Mouse (Mus musculus): ENCODE data around the gene Sgms1. TPM values are rescaled to one million over a fixed set of nuclear protein-coding genes. Genes with fewer than 3 reads are reported as not detected.
"Not testable (repeated sequence)": the region's sequence is repeated elsewhere in the genome, so short reads cannot be mapped to it uniquely, and the experiment has no call there.

Gene Sgms1
- total RNA-seq, 4 experiments from 2014 or later: 48.4 to 62.8 (median 50.8) TPM

DNA sequence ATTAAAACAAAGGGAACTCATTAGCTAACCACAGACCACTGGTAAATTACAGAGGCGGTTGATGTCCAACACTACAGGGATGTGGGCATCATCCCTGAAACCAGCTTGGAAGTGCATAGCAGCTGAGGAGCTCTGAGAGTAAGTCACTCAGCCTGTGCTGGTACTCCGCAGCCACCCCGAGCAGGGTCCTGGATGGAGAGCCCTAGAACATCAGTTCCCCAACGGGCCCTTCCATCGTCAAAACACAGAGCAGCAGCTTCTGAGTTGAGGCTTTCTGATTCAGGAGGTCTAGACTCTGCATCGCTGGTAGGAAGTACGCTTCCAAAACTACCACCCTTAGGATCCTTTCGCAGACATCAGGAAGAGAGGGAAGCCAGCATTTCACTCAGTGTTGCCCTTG is 5.8 kb downstream of the Sgms1 start:
- no peak for DNase-seq (ENCODE audit: low spot score)

DNA sequence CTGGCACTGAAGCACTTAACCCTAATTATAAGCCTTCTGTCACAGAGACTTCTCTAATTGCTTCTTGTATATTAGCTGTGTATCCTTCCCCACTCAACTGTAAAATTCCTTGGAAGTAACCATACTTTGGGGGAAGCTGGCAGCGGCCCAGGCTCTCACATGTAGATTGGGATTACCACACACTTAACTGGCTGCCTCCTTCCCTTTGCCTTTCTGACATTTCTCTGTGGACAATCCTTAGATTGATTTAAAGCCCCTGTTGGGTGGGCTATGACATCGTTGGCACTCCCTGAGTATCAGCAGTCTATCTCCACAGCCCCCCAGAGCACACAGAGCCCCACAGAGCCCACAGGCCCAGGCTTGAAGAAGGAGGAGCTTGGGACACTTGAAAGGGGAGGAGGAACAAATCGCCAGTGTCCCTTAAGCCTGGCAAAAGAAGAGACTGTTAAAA is 8.0 kb downstream of the Sgms1 start:
- DNase-seq (ENCODE audit: low spot score): no peak

DNA sequence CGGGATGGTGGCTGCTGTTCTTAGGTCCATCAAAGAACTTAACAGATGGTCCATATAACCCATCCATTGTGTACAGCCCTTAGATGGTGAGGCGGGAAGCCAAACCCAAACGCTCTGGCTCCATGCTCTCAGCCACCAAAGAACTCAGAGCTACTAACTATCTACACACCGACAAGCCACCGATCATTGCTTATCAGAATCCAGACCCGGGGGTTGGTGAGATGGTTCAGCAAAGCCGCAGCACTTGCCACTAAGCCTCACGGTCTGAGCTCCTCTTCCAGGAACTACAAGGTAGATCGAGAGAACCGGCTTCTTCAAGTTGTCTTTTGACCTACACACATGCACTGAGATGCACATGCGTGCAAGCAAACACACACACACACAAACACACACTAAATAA is 8.8 kb downstream of the Sgms1 start:
- no peak for DNase-seq (ENCODE audit: low spot score)

DNA sequence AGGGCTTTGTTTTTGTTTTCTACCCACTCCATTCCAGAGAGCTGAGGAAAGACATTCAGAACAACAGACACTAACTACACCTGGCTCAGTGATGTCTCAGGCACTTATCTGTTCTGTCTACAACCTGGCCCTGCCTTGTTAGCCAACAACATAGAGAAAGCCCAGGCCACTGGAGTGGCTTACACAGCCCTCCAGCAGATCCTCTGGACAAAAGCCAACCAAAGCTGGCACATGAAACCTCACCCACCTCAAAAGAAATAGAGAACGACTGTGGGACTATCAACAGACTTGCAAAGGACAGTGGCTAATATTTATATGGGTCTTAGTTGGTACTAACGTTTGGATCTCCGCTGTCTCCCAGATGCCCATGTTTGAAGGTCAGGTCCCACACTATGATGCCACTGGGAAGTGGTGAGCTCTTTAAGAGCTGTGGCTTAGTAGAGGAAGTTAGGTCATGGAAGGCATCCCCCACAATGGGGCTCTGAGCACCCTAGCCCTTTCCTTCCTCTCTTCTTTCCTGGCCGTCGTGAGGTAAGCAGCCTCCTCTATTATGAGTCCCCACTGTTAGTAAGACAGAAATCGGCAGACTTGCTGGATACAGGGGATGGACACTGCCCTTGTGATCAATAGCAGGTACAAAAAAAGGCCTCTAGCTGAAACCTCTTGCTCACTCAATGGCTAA is 10.1 kb downstream of the Sgms1 start:
- peak; percentile 32 for DNase-seq (ENCODE audit: low spot score)

DNA sequence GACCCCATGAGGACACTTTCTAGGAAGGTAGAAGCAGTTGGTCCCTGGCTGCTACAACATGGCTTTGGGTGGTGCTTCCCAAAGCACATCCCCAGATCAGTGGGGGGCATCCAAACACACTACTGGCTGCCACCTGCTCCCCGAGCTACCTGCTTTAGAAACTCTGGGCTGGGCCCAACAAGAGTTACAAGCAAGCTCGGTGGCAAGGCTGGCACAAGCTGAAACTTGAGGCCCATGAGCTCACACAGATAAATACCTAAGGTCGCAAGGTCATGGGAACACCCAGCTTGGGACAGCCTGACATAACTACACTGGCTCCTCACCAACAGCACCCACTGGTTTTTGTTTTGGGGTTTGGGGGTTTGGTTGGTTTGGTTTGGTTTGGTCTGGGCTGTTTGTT is 10.9 kb downstream of the Sgms1 start:
- DNase-seq (ENCODE audit: low spot score): no peak

DNA sequence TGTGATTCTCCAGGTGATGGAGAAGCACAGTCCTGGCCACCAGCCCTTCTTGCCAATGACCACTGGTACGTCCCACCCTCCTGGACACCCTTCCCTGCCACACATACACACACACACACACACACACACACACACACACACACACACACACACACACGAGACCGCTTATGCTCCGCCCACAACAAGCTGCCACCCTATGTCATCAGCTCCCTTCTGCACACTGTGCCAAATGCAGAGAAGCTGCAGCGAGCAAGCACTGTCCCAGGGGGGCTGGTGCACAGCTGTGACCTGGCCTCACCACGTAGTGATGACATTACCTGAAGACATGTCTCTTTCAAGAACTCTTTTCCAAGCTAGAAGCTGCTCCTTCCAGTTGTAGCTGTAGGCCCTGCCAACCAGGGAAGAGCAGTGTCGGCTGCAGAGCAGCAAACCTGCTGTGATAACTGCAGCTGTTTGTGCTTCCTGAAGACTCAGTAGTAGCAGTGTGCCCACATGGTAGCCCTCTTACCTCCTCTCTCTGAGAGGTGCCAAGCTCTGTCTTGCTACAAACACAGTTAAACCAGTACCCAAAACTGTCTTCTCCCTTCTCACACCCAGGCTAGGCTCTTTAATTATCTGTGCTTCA is 11.7 kb downstream of the Sgms1 start:
- no peak for DNase-seq (ENCODE audit: low spot score)

DNA sequence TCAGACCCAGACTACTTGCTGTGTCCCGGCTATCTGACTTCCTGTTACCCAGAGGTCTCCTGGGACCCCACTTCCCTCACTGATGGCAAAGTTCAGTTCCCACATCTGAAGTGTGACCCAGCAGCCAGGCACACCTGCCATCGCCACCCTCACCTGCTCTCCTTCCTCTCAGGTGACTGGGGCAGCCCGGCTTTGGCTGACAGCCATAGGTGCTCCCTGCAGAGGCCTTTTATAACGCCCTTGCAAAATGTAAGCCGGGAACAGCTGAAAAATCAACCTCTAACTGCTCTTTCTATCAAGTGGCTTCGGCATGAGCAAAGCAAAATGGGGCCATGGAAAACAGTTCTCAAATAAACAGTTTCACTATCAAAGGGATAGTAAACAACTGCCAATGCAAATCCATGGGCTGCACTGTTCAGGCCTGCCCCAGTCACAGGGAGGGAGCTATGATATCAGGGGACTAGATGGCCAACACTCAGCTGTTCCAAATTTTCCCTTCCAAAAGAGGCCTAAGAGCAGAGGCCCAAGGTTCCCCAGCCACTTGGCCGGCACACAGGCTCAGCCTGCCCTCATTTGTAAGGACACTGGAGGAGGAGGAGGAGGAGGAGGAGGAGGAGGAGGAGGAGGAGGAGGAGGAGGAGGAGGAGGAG is 12.5 kb downstream of the Sgms1 start:
- peak; percentile 80 for DNase-seq (ENCODE audit: low spot score)

DNA sequence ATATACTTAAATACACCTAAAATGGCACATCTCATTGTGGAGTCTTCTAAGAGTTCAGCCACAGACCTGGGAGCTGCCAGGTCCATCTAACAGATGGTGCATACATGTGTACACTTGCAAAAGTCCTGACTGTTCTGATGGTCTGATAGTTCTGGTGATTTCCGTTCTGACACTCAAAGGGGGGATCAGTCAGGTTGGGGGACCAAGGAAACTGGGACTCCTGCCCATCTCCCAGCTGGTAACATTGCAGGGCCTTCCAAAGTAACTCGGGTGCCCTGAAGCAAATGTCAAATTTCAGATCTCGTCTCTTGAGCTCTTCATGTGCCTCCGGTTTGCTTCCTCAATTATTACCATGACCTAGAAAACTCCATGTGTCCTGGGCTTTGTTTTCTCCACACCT is 13.5 kb downstream of the Sgms1 start:
- DNase-seq (ENCODE audit: low spot score): no peak

DNA sequence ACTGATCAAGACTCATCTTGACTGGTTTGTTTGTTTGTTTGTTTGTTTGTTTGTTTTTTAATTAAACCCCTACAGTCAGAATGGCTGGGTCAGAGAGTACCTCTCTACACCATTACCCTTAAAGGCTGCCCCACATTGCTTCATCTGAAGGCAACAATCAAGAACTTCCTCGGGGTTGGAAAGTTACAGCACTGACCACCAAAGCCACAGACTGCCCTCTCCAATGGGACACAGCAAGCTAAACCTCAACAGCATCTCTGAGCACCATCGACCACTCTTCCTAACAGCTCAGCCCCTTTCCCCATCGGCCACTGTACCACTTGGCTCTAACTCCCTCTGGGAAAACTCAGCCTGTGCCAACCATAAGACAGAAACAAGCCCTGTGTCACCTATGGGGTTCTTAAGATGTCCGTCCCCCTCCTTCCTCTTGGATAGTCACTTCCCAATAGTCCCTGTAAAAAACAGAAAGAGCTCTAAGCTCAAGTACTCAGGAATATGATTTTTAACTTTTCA is 14.0 kb downstream of the Sgms1 start:
- DNase-seq (ENCODE audit: low spot score): no peak

DNA sequence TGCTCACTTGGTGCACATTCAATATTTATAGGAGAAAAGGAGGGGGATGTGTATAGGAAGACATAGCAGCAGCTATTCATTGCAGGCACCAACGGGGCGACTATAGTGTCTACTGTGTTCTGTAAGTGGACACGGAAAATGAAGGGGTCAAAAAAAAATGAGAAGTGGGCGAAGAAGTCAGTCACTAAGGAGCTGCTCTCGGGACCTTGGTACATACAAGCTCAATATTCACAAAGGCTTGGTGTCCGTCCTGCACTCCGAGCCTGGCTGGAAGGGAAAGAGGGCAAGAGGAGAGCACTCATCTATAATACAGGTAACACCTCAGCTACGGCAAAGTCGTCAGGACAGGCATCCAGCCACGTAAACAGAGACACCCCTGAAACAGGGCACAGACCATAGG is 14.8 kb downstream of the Sgms1 start:
- no peak for DNase-seq (ENCODE audit: low spot score)

DNA sequence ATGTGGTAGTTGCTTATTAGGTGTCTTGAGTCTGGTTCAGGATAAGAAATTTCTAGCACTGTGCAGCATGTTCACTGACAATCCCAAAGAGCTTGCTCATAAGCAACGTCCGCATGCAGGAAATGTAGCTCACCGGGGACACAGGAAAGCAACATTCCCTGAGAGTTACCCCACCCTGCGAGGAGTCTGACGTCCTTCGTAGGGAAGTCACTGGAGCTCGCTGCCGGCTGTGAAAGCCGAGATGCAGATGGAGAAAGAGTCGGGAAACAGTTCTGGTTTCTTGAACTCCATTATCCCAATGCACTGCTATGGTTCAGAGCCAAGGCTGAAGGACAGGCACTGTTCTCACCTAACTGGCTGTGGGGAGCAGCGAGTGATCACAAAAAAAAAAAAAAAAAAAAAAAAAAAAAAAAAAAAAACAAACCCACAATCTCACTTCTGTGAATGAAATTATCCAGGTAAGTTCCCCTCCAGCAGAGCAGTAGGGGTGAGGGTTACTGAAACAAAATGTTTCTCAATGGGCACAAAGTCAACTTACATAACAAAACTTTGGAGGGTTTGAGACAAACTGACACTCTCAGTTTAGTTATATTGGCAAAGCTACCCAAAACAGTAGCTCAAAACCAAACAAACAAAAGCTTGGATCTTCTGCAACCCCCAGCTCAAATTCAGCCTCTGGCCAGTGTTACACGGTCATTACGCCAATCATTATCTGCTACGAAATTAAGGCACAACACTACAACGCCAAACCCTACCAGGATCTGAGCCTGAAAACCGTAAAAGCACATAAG is 15.5 kb downstream of the Sgms1 start:
- peak; percentile 66 for DNase-seq (ENCODE audit: low spot score)

DNA sequence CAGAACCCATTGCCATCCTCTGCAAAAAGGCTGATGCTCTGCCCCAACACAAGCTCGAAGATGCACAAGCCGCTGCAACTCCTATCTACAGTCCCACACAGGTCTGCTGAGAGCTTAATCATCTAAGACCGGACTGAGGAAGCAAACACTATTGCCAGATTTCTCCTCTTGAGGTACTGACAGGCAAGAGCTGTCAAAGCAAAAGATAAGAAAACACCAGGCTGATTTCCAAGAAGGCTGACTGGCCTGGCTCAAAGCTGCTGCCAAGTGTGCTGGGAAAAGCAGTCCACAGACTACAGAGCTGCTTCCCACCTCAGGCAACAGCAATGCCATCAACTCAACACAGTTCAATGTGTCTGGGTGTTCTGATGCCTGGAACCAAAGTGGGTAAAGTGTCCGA is 17.1 kb downstream of the Sgms1 start:
- peak; percentile 86 for DNase-seq (ENCODE audit: low spot score)

DNA sequence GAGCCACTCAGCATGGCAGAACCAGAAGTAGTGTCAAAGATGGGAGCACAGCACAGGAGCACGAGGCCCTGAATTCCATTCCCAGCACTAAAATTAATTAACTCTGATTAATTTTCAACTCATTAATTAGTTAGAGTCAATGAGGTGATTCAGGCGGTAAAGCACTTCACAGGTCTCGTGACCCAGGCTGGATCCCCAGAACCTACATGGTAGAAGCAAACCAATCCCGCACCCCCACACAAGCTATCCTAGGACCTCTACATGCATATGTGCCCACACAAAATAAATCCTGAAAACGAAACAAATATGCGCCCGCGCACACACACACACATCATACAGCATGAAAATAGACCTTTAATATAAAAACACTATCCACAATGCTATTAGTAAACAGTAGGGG is 22.2 kb downstream of the Sgms1 start:
- no peak for DNase-seq (ENCODE audit: low spot score)

DNA sequence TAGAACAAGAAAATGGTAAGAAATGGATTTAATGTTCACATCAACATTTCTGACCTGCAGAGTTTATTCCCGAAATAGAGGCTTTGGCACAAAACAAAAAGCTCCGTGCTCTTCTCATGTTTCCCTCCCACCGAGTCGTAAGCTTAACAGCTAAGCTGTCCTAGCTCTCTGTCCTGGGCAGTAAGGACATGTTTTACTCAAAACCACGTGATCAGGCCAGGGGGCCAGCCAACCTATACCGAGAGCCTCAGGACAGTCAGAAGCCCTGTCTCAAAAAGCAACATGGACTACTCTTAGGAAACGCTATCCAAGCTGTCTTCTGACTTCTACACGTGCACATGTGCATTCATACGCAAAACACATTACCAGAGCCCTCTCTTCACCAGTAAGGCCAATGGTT is 23.1 kb downstream of the Sgms1 start:
- DNase-seq (ENCODE audit: low spot score): no peak

DNA sequence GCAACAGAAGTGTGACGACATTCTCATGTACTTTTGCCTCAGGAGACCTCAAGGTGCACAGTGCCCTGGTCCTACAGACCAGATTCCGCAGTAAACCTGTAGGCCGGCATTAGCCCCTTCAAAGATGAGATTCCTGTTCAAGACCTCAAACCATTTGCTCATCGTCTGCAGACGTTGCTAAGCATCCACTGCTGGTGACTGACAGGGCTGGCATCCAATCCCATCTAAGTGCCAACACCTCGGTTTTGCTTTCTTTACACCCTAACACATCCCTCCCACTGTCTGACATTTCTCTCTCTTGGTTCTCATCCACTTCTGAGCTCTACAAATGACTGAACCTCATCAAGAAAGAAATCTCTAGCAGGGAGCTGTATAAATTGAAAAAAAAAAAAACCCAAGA is 24.4 kb downstream of the Sgms1 start:
- no peak for DNase-seq (ENCODE audit: low spot score)

DNA sequence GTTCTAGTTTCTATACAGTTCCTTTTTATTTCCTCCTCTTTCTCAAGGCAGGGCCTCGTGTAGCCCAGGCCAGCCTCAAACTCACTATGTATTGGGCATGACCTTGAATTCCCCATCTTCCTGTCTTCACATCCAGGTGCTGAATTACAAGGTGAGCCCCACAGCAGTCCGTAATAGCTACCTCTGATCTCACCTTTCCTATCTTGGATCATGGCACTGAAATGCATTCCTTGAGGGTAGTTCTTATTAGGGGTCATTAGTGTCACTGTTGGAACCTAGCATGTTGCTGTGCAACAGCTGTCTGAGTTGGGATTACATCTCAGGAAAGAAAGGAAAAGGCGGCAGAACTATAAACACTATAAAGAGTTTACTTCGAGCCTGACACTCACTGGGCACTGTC is 25.9 kb downstream of the Sgms1 start:
- no peak for DNase-seq (ENCODE audit: low spot score)

DNA sequence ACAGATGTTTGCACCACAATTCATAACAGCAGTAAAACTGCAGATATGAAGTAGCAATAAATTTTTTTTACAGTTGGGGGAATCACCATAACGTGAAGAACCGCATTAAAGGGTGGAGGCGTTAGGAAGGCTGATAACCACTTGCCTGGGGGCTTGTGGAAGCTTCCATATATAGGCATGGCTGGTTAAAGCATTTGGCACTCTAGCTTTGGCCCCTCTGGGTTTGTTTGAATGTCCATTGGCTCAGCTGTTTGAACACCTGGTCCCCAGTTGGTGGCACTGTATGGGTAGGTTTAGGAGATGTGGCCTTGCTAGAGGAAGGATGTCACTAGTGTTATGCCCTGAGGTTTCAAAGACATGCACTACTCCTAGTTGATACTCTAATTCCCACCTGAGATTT is 27.0 kb downstream of the Sgms1 start:
- no peak for DNase-seq (ENCODE audit: low spot score)

DNA sequence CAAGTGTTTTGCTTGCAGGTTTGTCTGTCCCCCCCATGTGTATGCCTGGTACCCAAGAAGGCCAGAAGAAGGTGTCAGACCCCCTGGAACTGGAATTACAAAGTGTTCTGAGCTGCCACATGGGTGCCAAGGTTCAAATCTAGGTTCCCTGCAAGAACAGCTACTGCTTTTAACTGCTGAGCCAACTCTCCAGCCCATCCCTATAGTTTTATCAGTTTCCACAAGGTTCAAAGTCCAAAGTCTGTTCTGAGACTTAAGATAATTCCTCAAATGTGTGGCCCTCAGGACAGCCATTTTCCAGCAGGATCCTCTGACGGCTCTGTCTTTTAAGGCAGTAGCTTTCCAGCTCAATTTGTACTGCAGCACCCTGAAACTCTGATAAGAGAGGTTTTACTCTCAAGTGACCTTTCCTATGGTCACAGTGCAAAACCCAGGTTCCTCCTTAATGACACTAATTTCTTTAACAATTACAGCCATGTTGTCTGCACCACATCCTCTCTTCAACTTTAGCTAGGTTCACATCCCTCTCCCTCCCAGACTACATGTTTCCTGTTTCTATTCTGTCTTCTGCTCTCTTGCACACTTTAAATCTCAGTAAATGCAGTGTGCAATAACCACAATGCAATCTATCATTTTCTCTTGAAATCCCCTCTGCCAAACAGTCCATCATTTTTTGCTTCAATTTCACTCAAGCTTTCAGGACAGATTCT is 28.4 kb downstream of the Sgms1 start:
- no peak for DNase-seq (ENCODE audit: low spot score)

DNA sequence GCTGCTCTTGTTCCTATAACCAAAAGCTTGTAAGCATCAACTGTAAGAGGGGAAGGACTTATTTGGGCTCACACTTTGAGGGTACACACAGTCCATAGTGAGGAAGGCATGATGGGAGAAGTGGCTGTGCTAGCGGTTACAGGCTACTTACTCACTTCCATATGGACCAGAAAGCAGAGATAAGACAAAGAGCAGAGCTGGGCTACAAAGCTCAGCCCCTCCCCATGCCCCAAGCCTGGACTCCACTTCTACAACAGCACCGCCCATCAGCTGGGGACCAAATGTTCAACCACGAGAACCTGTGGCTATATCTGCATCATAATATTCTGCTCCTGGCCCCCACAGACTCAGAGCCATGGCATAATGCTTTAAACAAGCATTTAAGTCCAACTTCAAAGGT is 29.0 kb downstream of the Sgms1 start:
- DNase-seq (ENCODE audit: low spot score): no peak

DNA sequence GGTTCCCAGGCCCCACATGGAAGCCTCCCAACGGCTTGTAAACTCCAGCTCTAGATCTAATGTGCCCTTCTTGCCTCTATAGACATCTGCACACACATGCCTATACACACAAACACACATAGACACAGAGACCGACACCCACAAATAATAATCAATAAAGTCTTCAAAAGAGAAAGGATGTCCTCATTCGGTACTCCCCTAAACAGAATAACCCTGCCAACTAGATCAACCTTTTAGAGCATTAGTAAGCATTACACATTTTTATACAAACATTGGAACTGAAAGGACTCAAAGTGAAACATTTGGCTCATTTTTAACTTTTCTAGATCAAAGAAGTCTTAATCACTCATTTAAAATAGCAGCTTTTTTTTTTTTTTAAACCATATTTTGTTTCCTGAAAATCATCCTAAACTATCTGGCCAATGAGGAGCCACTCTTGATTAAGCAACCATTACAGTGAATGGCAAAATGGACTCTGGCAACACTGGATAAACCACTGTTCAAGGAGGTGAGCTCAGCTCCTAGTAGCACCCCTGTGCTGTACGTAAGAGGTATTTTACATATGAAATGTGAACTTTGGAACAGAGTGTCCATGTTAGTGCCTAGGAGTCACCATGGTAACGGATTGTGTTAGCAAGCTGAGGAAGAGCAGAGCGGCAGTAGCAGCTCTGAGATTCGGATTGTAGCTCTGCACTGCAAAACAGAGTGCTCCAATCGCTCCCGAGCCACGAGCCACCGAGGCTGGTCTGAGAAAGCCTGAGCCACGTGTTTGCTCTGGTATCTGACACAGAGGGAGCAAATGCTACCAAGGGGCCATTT is 30.6 kb downstream of the Sgms1 start:
- no peak for DNase-seq (ENCODE audit: low spot score)

DNA sequence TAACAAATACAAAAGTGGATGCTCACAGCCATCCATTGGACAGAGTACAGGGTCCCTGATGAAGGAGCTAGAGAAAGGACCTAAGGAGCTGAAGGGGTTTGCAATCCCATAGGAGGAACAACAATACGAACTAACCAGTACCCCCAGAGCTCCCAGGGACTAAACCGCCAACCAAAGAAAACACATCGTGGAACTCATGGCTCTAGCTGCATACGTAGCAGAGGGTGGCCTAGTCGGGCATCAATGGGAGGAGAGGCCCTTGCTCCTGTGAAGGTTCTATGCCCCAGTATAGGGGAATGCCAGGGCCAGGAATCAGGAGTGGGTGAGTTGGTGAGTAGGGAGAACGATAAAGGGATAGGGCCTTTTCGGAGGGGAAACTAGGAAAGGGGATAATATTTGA is 31.5 kb downstream of the Sgms1 start:
- DNase-seq (ENCODE audit: low spot score): not testable (repeated sequence)
